Mouse (Mus musculus) thymus, adult 2 months (tissue): ENCODE measurements around the gene Cldn7.

Experiments
- CTCF ChIP-seq: fragments of 200-500 bp; IDR thresholded peaks from 2 replicates; pipeline ENCODE4 v1.5.1; 2012; ENCODE audit warnings: mild to moderate bottlenecking, control low read depth, low read length, moderate library complexity, borderline replicate concordance; ENCODE audit not compliant: control insufficient read depth, poor library complexity, insufficient read depth; ENCODE audit errors: extremely low read depth
- POLR2A ChIP-seq: fragments of 200-500 bp; IDR thresholded peaks from 2 replicates; pipeline ENCODE4 v1.6.1; 2012; ENCODE audit warnings: mild to moderate bottlenecking, low read length, control low read depth, moderate library complexity; ENCODE audit not compliant: control insufficient read depth, poor library complexity, insufficient read depth; ENCODE audit errors: extremely low read depth

DNA sequence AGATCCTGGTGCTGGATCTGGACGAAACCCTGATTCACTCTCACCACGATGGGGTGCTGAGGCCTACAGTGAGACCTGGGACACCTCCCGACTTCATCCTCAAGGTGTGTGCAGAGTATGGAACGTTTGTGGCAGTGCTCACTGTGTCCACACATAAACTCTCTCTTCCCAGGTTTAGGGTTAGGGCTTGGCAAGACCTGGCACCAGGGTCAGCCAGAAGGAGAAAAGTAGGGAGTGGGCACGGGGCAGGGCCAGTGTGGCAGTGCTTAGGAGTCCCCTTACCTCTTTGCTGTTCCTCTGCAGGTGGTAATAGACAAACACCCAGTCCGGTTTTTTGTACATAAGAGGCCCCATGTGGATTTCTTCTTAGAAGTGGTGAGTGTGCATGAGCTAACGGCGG lies 19.9 kb downstream of the Cldn7 start:
- TF ChIP-seq POLR2A (no peak), CTCF (no peak)
